Mouse (Mus musculus) hindbrain, embryonic 15.5 days (tissue): ENCODE results near the gene Pou3f3. TPM values are rescaled to one million over a fixed set of nuclear protein-coding genes. Genes with fewer than 3 reads are reported as not detected.
A peak's percentile ranks its signal among the peaks of the same experiment; 100 is the strongest.

ENCODE experiments used
- ATAC-seq: fragments of 200-750 bp; cut with Nextera tagmentation; 2 replicates; pipeline ENCODE4 v1.8.0; 2017; ENCODE audit warnings: low read depth, moderate number of reproducible peaks, moderate TSS enrichment; ENCODE audit not compliant: low FRiP score
- H3K27ac ChIP-seq: fragments of 300-500 bp; sonication (generic); replicated peaks from 2 replicates; pipeline ENCODE4 v1.5.1; 2015; ENCODE audit warnings: mild to moderate bottlenecking, inconsistent platforms
- H3K27me3 ChIP-seq: fragments of 300-500 bp; sonication (generic); 2 replicates; pipeline ENCODE4 v1.6.1; 2015; ENCODE audit warnings: control low read depth, inconsistent platforms
- H3K36me3 ChIP-seq: fragments of 300-500 bp; sonication (generic); 2 replicates; pipeline ENCODE4 v1.6.1; 2015; ENCODE audit warnings: control low read depth, inconsistent platforms
- H3K4me1 ChIP-seq: fragments of 300-500 bp; sonication (generic); replicated peaks from 2 replicates; pipeline ENCODE4 v1.6.1; 2015; ENCODE audit warnings: control low read depth, inconsistent platforms
- H3K4me2 ChIP-seq: fragments of 300-500 bp; sonication (generic); 2 replicates; pipeline ENCODE4 v1.6.1; 2015; ENCODE audit warnings: moderate library complexity, mild to moderate bottlenecking, inconsistent platforms
- H3K4me3 ChIP-seq: fragments of 300-500 bp; sonication (generic); 2 replicates; pipeline ENCODE4 v1.5.1; 2015; ENCODE audit warnings: mild to moderate bottlenecking, inconsistent platforms
- H3K9ac ChIP-seq: fragments of 300-500 bp; sonication (generic); 2 replicates; pipeline ENCODE4 v1.6.1; 2015; ENCODE audit warnings: inconsistent platforms
- H3K9me3 ChIP-seq: fragments of 300-500 bp; sonication (generic); 2 replicates; pipeline ENCODE4 v1.6.1; 2016; ENCODE audit warnings: control low read depth, inconsistent platforms
- WGBS: fragments of 180-500 bp; shearing (Covaris S2); methylation state at CpG from one replicate; pipeline ENCODE4 v1.1.7; 2015; 5-methylcytosine and 5-hydroxymethylcytosine counted together
- polyA plus RNA-seq: library from polyadenylated mRNA; unstranded; fragments of >200 nt; fragmentation: Nextera tagmentation; extraction: Ambion mirVana; gene quantifications from 2 replicates; pipeline ENCODE4 v1.2.1, GENCODE M21; 2015

The Pou3f3 gene
- 11.0 and 16.4 TPM in 2 replicates for polyA plus RNA-seq

DNA sequence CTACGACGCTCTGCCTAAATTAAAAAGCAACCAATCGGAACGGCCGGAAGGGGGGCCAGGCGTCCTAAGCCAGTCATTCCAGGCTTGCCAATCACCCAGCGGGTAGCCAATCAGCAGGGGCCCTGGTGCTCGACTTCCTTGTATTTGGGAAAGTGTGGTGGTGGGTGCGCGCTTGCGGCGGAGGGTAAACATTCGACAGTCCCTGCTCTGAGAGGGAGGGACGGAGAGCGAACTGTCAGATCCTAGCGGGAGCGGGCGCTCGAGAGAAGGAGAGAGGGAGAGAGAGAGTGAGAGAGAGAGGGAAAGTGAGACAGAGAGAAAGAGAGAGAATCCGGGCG, at the start of gene Pou3f3:
Gene Pou3f3 (plus strand): TSS at position 191 of the 338 bp plus-strand sequence.
- Histone ChIP-seq H3K36me3 (no peaks in the 10 kb centered on the region), H3K4me1 (peaks cover 7% of the 10 kb centered on the region), H3K27me3 (no peaks in the 10 kb centered on the region), H3K9me3 (no peaks in the 10 kb centered on the region), H3K27ac (peak within 1 kb of the TSS; percentile 95), H3K9ac (peak within 1 kb of the TSS; percentile 68), H3K4me2 (peak within 1 kb of the TSS; percentile 97), H3K4me3 (peak within 1 kb of the TSS; percentile 54)
- ATAC-seq = peak; percentile 92
- under 1% methylated on average over 19 of the region's 21 CpGs for WGBS

DNA sequence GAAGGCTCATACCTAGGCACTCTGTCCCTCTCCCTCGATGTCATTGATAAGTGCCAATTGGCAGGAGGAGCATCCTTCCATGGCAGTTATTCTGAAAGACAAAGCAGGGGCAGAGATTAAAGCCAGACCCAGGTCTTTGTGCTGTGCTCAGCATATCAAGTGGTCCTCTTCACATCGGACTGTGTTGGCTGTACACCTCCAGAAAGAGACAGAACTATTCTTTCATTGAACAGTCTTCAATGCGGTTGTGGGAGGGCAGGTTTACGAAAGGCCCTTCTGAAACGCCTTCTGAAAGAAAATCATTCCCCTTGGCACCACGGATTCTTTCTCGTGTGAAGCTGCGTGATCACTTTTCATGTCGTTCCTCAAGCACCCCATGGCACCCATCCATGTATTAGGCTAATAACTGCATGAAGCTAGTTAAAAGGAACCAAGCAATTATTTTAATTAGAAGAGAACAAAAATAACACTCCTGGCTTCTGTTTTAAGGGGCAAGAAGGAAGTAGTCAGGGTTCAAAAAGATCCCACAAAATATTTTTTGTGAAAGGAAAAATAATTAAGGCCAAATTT, 47.1 kb upstream of the Pou3f3 start:
- no peaks in the 10 kb centered on the region for H3K9me3 ChIP-seq
- H3K36me3 ChIP-seq = no peaks in the 10 kb centered on the region
- H3K27ac ChIP-seq = no peak overlapping the region
- 78% methylated on average over 9 of the region's 9 CpGs for WGBS
- no peaks in the 10 kb centered on the region for H3K27me3 ChIP-seq
- no peaks in the 10 kb centered on the region for H3K4me1 ChIP-seq
- no peak for ATAC-seq
- H3K9ac ChIP-seq = no peak overlapping the region
- no peak overlapping the region for H3K4me3 ChIP-seq
- no peak overlapping the region for H3K4me2 ChIP-seq

DNA sequence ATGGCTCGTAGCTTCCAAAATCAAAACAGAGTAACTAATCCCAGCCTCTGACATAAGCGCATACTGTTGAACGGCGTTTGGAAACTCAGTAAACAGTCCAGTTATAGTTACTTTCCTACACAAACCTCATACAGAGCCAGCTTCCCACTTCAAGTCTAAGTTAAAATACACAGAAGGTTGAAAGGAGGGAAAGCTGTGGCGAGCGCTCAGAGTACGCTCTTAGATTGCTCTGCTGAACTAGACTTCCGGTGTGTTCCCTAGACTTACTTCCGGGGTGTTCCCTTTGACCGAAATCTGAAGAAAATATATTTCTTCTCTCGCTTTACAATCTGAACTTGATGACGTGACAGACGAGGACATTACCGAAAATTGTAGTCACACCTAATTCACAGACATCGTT, 44.1 kb upstream of the Pou3f3 start:
- no peaks in the 10 kb centered on the region for H3K36me3 ChIP-seq
- H3K4me3 ChIP-seq = no peak overlapping the region
- no peaks in the 10 kb centered on the region for H3K9me3 ChIP-seq
- no peaks in the 10 kb centered on the region for H3K4me1 ChIP-seq
- no peak overlapping the region for H3K4me2 ChIP-seq
- H3K9ac ChIP-seq = no peak overlapping the region
- no peak overlapping the region for H3K27ac ChIP-seq
- WGBS = 94% methylated on average over 15 of the region's 15 CpGs
- H3K27me3 ChIP-seq = no peaks in the 10 kb centered on the region
- no peak for ATAC-seq

DNA sequence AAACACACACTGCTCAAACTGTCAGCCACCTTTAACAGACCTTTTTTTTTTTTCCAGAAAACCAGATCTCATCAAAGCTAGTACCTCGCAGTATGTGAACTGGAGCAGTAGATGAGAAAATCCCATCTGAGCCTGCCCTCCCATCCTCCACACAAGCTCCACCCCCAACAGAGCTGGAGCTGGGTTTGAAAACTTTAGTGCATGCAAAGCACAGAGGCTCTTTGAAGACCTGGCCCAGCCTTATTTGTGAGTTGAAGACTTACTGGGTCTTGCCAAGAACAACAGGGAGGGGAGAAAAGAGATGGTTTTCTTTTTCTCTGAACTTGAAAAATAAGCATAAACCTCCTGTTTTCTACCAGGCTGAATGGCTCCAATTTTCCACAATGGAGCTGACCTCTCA, 28.0 kb upstream of the Pou3f3 start:
- no peak for ATAC-seq
- H3K27ac ChIP-seq = no peak overlapping the region
- WGBS = 68% methylated on average over 1 of the region's 1 CpGs
- no peaks in the 10 kb centered on the region for H3K4me1 ChIP-seq
- no peak overlapping the region for H3K9ac ChIP-seq
- H3K4me3 ChIP-seq = no peak overlapping the region
- H3K9me3 ChIP-seq = no peaks in the 10 kb centered on the region
- no peak overlapping the region for H3K4me2 ChIP-seq
- H3K27me3 ChIP-seq = no peaks in the 10 kb centered on the region
- H3K36me3 ChIP-seq = no peaks in the 10 kb centered on the region

DNA sequence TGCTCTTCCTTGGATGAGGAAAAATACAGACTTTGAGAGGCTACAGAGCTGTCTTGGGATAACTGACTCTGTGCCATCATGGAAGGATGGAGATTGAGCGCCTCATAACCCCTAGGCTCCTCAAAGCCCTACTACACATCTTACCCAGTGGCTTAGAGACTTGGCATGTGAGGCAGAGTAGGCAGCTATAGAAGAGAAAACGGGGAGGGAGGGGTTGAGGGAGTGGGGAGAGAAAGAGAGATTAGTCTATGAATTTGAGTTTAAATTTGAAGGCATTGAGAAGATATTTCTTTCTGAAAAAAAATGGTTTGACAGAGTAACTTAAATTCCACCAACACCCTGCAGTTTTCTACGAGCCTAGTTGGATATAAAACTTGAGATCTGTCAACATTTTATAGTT, 14.9 kb upstream of the Pou3f3 start:
- no peak overlapping the region for H3K4me2 ChIP-seq
- H3K9ac ChIP-seq = no peak overlapping the region
- H3K27me3 ChIP-seq = no peaks in the 10 kb centered on the region
- H3K27ac ChIP-seq = no peak overlapping the region
- H3K9me3 ChIP-seq = no peaks in the 10 kb centered on the region
- H3K4me3 ChIP-seq = no peak overlapping the region
- WGBS = 73% methylated on average over 3 of the region's 3 CpGs
- H3K4me1 ChIP-seq = peaks cover 34% of the 10 kb centered on the region
- no peaks in the 10 kb centered on the region for H3K36me3 ChIP-seq
- no peak for ATAC-seq

DNA sequence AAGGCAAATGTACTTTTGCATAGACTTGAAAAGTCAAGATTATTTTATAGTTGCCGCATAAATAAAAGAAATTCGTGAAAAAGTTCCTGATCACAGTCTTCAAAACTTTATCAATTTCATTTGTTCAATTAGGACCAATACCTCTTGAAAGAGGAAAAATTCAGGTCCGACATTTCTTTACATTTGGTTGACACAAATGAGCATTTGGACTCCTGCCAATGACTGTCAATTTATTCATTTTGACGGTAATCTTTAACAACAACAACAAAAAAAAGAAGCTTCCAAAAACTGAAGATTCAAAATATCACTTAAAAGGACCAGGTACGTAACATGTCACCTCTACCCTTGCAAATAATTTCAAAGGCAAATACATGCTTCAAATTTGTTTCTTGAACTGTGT, 13.8 kb upstream of the Pou3f3 start:
- Histone ChIP-seq H3K9ac (no peak overlapping the region), H3K36me3 (no peaks in the 10 kb centered on the region), H3K4me1 (peaks cover 40% of the 10 kb centered on the region), H3K4me3 (no peak overlapping the region), H3K9me3 (no peaks in the 10 kb centered on the region), H3K27ac (no peak overlapping the region), H3K4me2 (no peak overlapping the region), H3K27me3 (no peaks in the 10 kb centered on the region)
- no peak for ATAC-seq
- WGBS = 65% methylated on average over 5 of the region's 5 CpGs

DNA sequence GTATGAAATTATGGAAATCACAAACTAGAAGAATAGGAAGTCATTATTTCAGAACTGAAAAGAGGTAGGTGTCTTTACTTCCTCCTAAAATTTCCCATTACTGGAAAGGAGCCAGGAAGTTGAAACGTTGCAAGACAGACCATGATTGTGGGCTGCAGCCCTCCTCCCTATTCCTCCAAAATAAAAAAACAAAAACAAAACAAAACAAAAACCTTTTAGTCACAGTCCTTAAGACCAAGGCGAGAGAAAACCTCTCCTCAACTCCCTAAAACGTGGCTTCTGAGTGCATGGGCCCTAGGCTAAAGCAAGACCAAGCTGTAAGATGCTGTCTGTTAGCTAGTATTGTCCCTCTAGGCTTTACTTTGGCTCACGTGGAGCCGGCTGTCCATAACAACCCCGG, 11.7 kb upstream of the Pou3f3 start:
- H3K27ac ChIP-seq = peak overlapping the region; percentile 97
- H3K36me3 ChIP-seq = no peaks in the 10 kb centered on the region
- 3% methylated on average over 6 of the region's 6 CpGs for WGBS
- H3K4me3 ChIP-seq = peak overlapping the region; percentile 61
- peak overlapping the region; percentile 74 for H3K9ac ChIP-seq
- no peak; the same call in 1 of the 2 replicates for ATAC-seq
- H3K4me2 ChIP-seq = peak overlapping the region; percentile 97
- peaks cover 52% of the 10 kb centered on the region for H3K4me1 ChIP-seq
- no peaks in the 10 kb centered on the region for H3K9me3 ChIP-seq
- H3K27me3 ChIP-seq = no peaks in the 10 kb centered on the region

DNA sequence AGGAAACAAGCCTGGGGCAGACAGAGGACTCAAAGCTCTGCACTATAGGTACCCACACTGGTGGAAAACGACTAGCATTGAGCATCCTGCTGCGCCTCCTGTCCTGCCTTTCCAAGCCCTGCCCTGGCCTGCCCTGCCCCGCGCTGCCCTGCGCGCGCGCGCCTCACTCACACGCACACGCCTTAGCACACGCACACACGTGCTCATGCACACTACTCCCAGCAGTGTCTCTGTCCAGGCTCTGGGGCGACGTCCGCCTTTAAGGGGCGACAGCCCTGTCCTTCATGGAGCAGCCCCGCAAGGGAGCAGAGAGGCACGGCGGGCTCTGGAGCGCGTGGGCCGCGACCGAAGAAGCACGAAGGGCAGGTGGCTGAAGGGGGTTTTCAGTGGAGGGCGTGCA, 11.2 kb upstream of the Pou3f3 start:
- Histone ChIP-seq H3K9me3 (no peaks in the 10 kb centered on the region), H3K4me1 (peaks cover 54% of the 10 kb centered on the region), H3K27me3 (no peaks in the 10 kb centered on the region), H3K9ac (peak overlapping the region; percentile 74), H3K4me3 (peak overlapping the region; percentile 61), H3K36me3 (no peaks in the 10 kb centered on the region), H3K27ac (peak overlapping the region; percentile 97), H3K4me2 (peak overlapping the region; percentile 97)
- under 1% methylated on average over 27 of the region's 27 CpGs for WGBS
- ATAC-seq = peak; percentile 70

DNA sequence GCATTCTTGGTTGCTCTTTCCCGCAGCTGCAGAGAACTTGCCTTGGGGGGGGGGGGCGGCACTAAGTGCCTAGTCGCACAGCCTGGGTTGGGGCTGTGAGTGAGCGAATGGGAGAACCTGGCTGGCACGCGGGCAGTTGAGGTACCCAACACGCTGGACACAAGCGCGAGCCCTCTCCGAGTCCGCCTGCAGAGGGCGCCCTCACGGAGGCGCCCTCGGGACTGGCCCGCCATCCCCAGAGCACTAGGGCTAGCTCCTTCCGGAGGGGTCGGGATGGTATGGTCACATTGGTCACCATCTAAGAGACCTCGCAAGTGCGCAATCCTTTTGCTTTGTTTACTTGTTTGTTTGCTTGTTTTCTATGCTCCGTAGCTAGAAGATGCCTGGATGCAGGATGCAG, 10.8 kb upstream of the Pou3f3 start:
- WGBS = 0% methylated on average over 20 of the region's 21 CpGs
- no peaks in the 10 kb centered on the region for H3K36me3 ChIP-seq
- no peaks in the 10 kb centered on the region for H3K27me3 ChIP-seq
- peak overlapping the region; percentile 61 for H3K4me3 ChIP-seq
- H3K9me3 ChIP-seq = no peaks in the 10 kb centered on the region
- peak overlapping the region; percentile 97 for H3K27ac ChIP-seq
- H3K4me1 ChIP-seq = peaks cover 50% of the 10 kb centered on the region
- peak; percentile 47 for ATAC-seq
- H3K4me2 ChIP-seq = peak overlapping the region; percentile 97
- peak overlapping the region; percentile 74 for H3K9ac ChIP-seq

DNA sequence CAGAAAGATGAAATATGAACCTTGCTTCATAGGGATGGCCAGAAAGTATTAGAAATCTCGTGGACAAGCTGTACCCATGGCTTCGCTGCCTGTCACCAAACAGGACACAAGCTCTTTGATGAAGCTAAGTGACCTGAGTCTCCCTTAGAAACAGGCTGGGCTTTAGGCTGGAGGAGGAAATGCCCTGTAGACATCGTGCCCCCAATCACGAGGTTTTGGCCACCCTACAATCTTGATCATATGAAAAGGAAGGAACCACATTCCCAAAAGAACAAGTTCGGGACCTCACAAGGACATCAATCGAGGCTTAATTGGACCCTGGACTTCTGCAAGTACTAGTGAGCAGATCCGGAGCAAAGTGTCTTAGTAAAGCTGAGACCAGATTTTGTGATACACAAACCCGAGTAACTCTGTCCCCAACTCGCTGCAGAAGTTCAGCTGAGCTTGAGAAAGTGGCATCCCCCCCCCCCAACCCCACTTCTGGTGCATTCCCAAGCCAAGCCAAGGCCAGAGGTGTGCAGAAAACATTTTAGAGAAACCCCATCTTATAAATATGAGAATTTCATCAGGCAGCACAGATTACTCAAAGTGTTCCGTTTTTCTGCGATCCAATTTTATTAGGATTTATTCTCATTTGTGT, 10.1 kb upstream of the Pou3f3 start:
- Histone ChIP-seq H3K36me3 (no peaks in the 10 kb centered on the region), H3K27ac (peak overlapping the region; percentile 97), H3K27me3 (no peaks in the 10 kb centered on the region), H3K4me2 (peak overlapping the region; percentile 97), H3K4me3 (peak overlapping the region; percentile 61), H3K9me3 (no peaks in the 10 kb centered on the region), H3K9ac (peak overlapping the region; percentile 77), H3K4me1 (peaks cover 46% of the 10 kb centered on the region)
- 5% methylated on average over 11 of the region's 11 CpGs for WGBS
- no peak for ATAC-seq

DNA sequence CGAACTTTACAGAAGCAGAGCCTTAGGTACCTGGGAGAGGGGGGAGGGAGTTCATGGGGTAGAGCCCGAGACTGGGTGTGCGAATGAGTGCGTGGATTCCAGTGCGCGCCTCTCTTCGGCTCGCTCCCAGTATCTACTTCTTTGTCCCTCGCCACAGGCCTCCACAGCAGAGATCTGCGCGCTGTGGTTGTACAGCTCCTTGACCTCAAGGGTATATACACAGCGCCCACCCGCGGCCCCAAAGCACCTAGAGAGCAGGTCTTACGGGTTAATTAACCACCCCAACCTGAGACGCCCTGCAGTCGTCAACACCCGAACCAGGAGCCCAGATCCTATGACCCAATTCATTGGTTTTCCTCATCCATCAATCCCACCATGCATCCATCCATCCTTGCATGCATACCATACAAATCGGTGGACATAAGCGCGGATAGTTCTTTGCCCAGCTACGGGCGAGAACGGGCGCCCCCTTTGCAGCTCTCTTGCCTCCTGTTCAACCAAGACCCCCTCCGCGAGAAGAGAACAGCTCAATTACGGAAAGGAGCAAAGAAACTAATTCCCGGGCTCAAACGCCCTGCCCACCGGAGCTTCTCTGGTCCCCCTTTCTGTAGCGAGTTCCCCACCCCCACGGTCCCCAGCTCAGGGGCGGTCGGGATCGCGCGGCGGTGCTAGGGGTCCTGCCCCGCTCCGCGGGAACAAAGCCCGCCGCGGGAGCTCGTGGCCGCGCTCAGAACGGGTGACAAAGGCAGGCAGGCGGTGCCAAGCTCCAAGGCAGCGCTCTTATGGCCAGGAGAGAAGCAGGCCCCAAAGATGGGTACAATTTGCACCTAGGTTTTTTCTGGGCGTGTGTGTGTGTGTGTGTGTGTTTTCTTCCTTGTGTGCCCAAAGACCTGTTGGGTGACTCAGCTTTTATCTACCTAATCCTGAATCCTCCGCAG, 9.1 kb upstream of the Pou3f3 start:
- Histone ChIP-seq H3K4me2 (peak overlapping the region; percentile 97), H3K9ac (peak overlapping the region; percentile 77), H3K27me3 (no peaks in the 10 kb centered on the region), H3K27ac (peak overlapping the region; percentile 97), H3K9me3 (no peaks in the 10 kb centered on the region), H3K36me3 (no peaks in the 10 kb centered on the region), H3K4me3 (peak overlapping the region; percentile 61), H3K4me1 (peaks cover 46% of the 10 kb centered on the region)
- under 1% methylated on average over 52 of the region's 53 CpGs for whole genome bisulfite sequencing
- peak; percentile 65 for ATAC-seq

DNA sequence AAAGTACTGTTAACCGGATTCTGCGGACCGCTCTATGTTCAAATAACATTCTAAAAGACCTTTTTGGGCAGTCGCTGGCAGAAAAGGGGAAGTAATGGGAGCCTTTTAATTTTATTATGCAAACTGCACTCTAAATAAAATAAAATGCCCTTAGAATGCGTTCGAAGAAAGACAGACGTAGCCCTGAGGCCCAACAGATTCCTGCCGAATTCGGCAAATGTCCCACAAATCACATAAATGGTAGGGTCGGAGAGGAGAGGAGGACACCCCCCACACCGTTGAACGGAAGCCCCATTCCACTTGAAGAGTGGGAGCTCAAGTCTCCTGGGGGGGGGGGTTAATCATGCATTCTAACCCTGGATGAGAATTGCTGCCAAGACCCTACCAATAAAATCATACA, 8.3 kb upstream of the Pou3f3 start:
- peak overlapping the region; percentile 77 for H3K9ac ChIP-seq
- WGBS = 1% methylated on average over 12 of the region's 12 CpGs
- ATAC-seq = no peak

More for the DNA sequence above, 8.3 kb upstream of the Pou3f3 start:
- Histone ChIP-seq H3K4me1 (peaks cover 49% of the 10 kb centered on the region), H3K4me3 (peak overlapping the region; percentile 61), H3K9me3 (no peaks in the 10 kb centered on the region), H3K4me2 (peak overlapping the region; percentile 97), H3K36me3 (no peaks in the 10 kb centered on the region), H3K27ac (peak overlapping the region; percentile 97), H3K27me3 (no peaks in the 10 kb centered on the region)
